Mouse (Mus musculus) neural tube, embryonic 10.5 days (tissue): ENCODE data around the gene Sh3pxd2a.

Experiments
- DNase-seq: peaks from one replicate; pipeline ENCODE4 v3.0.0-alpha.2; 2017; ENCODE audit warnings: low spot score; ENCODE audit errors: extremely low spot score

Gene Sh3pxd2a

GRCm38 (mm10) chr19:47339165-47339564 lies 125.0 kb downstream of the Sh3pxd2a start:
- DNase-seq: peak; percentile 91

DNA sequence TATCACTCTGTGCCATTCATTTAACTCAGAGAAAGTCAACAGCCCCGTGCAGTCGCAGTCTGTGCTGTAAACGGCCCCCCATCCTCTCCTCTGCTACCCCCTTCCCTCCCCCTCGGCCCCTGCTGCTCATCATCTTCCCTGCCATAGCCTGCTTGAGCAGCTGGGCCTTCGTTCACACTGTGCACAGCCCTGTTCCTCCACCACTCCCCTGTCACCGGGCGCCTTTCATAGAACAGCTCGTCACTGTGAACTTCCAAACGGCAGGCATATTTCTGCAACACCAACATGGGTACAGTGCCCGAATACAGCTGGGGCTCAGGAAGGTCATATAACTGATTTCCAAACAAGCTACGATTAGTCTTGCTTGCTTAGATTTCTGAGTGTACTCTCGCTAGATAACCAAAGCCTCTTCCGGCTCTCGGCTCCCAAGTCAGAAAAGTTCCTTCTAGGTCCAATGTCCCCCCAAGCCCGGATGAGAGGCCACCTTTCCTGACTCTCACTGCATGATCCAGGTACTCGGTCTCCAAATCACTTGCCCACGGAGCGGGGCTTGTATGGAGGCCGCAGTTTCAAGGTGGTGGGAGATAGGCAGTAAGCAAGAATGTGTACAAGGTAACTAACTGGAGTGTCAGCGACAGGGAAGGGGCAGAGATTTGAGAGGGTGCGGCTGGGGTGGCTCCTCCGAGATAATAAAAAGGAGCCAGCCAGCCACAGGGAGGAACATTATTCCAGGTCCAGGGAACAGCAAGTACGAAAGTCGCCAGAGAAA lies 125.6 kb downstream of the Sh3pxd2a start:
- no peak for DNase-seq

GRCm38 (mm10) chr19:47337743-47338142 lies 126.5 kb downstream of the Sh3pxd2a start:
- peak; percentile 94 for DNase-seq

DNA sequence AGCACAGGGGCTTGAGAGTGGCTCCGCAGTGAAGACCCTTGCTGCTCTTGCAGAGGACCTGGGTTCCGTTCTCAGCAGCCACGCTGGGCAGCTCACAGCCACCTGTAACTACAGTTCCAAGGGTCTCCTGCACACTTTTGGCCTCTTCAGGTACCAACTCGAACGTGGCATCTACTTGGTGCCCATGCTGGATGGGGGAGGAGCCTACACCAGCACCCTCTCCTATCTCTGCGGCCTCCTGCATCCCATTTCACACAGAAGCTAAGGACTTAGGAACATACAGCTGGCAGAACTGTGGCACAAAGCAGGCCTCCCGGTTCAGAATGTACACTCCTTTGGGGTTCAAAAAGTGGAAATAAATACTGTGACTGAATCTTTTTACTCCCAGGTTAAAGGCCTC lies 127.0 kb downstream of the Sh3pxd2a start:
- no peak for DNase-seq

DNA sequence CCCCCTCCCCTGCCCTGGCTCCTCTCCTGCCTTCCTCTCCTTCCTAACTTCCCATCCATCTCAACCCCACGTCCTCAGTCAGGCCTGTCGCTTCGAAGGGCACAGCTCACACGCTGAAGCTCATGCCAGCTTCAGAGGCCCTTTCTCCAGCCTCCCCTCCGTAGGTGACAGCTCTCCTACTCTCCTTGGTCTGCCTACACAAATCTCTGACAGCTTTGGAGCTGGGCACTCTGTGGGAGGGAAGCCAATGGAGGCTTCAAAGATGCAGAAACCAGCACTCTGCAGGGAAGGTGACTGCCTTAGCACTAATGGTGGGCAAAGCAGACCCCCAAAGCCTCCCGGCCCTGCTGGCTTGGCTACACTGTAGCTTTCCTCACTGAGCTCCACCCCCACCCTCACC lies 128.9 kb downstream of the Sh3pxd2a start:
- DNase-seq: no peak

- DNase-seq: no peak
Measured at GRCm38 (mm10) chr19:47334713-47335112, 129.5 kb downstream of the Sh3pxd2a start.

GRCm38 (mm10) chr19:47330743-47331227 lies 133.4 kb downstream of the Sh3pxd2a start:
- peak; percentile 62 for DNase-seq

- DNase-seq: no peak
Measured at GRCm38 (mm10) chr19:47329102-47329501, 135.1 kb downstream of the Sh3pxd2a start.

DNA sequence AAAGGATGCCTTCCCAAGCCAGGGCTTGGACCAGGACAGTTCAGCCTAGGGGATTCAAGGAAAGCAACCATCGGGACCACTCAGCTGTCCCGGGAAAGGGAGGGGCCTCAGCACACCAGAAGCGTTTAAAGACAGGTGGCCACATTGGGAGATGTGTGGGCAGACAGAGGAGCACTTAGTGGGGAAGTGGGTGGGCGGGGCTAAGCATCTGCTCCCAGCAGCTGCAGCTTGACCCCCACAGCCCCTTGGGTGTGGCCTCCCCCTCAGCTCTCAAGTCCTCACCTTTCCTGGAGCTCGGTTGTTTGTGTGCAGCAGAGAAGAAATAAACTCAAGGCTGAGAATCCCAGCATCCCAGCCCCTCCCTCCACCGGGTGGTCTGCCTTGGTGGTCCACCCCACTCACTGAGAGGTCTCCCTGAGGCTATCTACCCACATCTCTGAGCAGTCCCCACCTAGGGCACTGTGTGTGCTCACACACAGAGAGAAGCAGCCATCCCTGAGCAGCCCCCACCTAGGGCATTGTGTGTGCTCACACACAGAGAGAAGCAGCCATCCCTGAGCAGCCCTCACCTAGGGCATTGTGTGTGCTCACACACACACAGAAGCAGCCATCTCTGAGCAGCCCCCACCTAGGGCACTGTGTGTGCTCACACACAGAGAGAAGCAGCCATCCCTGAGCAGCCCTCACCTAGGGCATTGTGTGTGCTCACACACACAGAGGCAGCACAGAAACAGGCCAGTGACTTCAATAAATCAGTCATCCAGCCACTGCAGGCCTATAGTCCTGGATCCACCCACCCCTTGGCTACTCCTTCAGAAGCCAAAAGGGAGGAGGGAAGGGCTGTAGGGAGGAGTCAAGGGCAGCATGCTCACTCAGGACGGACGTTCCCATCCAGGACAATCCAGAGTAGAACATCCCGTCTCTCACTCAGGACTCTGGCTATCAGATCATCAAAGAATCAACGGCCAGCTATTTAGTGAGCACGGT lies 136.0 kb downstream of the Sh3pxd2a start:
- DNase-seq: peak; percentile 48

DNA sequence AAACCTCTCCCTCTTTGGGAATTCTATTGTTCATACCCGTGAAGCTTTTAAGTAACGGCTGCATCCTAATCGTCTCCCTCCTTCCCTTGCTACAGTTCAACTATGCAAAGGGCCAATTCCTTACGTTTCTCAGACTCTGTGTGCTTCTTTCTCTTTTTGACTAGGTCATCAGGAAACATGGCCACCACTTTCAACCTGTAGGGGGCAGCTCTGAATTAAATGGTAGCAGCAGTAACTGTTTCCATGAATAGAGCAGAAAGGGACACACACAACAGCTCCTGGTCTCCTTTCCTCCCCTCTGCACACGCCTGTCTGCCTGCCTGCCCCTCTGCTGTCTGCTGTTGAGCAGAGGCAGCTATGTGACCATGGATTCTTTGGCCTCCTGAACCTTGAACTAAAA lies 138.3 kb downstream of the Sh3pxd2a start:
- no peak for DNase-seq

DNA sequence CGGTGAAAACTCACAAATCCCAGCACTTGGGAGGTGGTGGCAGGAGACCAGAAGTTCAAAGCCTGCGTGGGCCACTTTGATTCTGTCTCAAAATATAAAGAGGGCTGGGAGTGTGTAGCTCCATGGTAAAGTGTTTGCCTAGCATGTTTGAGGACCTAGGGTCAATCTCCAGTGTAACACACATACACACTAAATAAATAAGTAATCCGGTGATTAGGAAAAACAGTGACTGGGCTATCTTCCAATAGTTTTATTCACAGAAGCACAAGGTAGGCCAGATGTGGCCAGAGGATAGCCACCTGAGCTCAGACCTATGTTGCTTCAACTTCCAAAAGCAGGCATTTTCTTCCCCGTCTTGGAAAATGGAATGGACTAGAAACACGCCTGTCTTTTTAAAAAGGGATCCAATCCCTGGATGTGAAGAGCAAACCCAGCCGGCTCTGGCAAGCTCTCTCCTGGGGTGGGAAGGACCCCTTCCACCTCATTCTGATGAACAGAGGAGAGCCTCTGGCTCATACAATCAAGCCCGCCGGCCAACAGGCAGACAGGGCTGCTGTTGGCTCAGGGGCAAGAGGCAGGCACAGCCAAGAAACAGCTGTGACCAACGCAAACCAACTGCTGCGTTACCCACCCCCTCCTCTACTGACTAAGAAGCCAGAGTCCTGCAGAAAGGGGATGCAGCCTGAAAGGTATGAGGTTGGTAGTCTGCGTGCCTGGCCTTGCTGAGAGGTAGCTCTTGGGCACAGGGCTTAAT lies 140.9 kb downstream of the Sh3pxd2a start:
- no peak for DNase-seq

DNA sequence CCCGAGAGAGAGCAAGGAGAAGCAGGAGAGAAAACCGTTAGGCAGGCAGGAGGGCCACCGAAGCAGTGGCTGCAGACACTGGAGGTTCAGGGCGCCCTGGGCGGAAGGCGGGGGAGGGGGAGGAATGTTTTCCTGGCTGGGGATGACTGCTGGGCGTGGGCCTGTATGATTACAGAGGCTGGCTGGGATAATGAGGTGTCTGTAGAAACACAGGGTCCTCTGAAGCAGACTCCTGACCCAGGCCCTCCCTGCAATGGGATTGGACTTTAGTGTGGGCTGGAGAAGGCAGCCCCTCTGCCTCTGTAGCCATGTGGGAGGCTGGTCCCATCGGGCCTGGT lies 143.9 kb downstream of the Sh3pxd2a start:
- DNase-seq: no peak

DNA sequence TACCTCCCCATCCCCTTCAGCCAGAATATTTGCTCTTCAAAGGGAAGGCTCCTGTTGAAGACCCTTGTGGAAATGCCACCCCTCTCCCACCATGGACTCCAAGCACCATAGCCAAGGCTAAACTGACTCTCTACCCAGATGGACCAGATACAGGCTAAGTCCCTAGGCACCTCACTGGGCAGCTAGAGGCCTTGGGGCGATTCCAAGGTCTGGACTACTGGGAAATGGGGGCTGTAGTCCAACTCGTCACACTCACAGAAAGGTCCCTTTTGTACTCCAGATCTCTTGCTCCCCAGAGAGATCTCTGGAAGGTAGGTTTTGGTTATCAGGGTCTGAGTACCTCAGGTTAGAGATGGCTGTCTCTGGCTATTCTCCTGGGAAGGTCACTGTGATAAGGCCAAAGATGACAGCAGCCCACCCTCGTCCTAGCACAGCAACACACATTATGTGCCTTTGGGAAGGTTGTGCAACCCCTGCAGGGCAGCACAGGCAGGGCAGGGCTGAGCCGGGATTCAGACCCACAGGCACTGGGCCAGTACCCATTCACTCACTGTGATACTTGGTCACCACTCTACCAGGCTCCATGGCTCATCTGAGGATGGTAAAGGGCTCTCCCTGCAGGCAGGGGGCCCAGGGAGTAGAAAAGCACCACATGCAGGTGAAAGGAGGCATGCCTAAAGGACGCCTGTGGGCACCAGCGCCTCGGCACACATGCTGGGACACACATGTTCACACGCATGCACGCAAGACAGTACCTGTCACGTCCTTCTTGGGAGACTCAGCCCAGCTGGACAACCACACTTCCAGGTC lies 144.5 kb downstream of the Sh3pxd2a start:
- DNase-seq: no peak

DNA sequence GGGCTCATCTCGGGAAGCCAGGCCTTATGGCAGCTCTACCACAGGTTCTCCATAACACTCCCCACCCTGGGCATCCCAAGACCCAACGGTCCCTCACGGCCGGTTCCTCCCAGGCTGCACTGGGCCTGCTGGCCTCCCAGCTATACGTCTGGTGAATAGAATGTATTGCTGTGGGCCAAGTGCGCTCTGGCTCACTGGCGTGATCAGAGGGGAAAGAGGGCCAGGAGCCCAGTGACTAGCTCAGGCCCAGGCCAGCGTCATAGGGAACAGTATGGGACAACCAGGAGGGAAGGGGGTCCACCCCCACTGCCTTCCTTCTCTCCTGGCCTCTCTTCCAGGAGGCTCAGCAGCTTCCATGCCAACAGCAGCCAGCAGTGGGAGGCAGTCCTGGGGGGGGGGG lies 145.1 kb downstream of the Sh3pxd2a start:
- no peak for DNase-seq

DNA sequence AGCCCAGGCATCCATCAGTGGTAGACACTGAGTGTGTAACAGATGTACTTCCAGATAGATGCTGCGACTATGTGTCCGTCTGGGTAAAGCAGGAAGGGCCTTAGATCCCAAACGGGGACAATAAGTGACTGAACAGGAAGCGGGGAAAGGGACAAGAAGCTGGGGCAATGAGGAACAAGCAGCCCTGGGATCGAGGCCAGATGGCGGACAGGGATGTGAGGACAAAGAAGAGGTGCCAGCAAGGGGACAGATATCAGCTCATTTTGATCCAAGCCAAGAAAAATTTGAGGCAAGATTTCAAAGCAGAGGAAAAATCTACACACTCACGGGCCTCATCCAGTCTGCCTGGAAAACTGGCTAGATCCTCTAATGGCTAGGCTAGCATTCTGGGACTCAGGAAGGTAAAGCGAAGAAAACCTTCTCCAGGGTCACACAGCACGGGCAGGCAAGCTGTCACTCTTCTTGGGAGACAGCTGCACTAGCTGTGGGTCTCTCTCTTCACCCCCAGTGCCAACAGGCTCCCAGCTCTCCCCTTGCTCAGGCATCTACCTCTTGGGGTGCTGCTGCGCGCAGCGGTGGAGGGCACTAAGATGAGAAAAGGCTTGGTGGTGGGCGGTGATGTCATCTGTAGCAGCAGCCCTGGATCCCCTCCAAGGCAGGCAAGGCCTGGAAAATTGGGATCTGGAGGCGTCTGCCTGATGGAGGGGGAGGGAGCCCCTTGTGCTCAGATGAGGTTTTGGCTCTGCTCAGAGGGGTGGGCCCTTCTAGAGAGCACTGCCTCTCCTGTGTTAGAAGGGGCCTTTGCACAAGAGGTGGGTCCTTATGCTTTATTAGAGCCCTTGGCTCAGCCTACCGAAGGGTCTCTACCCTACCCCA lies 146.9 kb downstream of the Sh3pxd2a start:
- DNase-seq: no peak

GRCm38 (mm10) chr19:47316288-47317062 lies 147.7 kb downstream of the Sh3pxd2a start:
- no peak for DNase-seq

GRCm38 (mm10) chr19:47315917-47316265 lies 148.3 kb downstream of the Sh3pxd2a start:
- DNase-seq: no peak

DNA sequence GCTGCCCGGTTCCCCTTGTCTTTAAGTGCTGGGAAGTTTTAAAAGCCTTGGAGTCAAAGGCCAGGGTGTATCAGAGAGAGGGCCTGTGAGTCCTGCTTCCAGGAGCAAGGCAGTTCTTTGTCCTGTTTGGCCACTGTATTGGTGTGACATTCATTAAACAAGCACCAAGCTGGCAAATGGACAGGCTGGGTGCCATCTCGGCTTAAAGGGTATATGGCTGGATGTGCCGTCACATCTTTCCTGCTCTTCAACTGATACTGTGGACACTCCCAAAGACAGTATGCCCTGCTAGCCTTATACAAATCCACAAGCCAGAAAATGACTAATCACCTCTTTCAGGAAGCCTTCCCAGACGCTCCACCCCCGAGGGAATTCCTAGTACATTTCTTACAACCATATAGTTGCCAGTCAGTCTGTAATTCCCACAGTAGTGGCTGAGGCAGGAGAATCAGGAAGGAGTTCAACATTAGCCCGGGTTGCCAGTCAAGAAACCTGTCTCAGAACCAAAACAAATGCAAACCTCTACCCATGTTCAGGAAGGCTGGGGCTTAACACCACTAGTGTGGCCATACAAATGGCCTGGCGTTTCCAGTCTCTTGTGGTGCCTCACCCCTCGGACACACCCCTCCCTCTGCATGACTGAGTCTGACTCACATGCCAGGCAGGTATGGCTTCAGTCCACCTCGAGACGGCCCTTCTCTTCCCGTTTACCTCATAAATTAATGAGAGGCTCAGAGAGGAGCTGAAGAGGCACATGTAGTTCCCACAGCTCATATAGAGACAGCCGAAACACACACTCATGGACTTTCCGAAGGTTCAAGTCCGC lies 148.9 kb downstream of the Sh3pxd2a start:
- no peak for DNase-seq
